Mouse (Mus musculus) CH12.LX (cell line): ENCODE data around the gene Olfr108.

Experiments used
- CHD1 ChIP-seq: IDR thresholded peaks from 2 replicates; pipeline ENCODE4 v1.6.1; 2012; ENCODE audit warnings: low read depth, low read length, improper control_type of control experiment, inconsistent platforms
- CTCF ChIP-seq, 2 experiments: IDR thresholded peaks in 1 of 2; conservative IDR thresholded peaks in 1 of 2; 2 replicates each; pipeline ENCODE4 v1.5.1; 2011 to 2012; ENCODE audit warnings: low read depth in 2 of 2, low read length in 2 of 2, improper control_type of control experiment in 1 of 2, inconsistent platforms in 1 of 2, mild to moderate bottlenecking in 1 of 2, moderate library complexity in 1 of 2
- E2F4 ChIP-seq: IDR thresholded peaks from 2 replicates; pipeline ENCODE4 v1.6.1; 2011; ENCODE audit warnings: low read depth, low read length, improper control_type of control experiment; ENCODE audit not compliant: insufficient replicate concordance
- ELF1 ChIP-seq: IDR thresholded peaks from 2 replicates; pipeline ENCODE4 v1.6.1; 2014; ENCODE audit warnings: low read depth, mild to moderate bottlenecking, inconsistent platforms, low read length, improper control_type of control experiment
- EP300 ChIP-seq: IDR thresholded peaks from 2 replicates; pipeline ENCODE4 v1.6.1; 2011; ENCODE audit warnings: low read length, improper control_type of control experiment
- ETS1 ChIP-seq: conservative IDR thresholded peaks from 2 replicates; pipeline ENCODE4 v1.6.1; 2012; ENCODE audit warnings: low read depth, mild to moderate bottlenecking, inconsistent platforms, low read length, improper control_type of control experiment, moderate library complexity
- MYC ChIP-seq: IDR thresholded peaks from 2 replicates; pipeline ENCODE4 v1.6.1; 2011; ENCODE audit warnings: low read depth, mild to moderate bottlenecking, improper control_type of control experiment, low read length
- NELFE ChIP-seq: IDR thresholded peaks from 2 replicates; pipeline ENCODE4 v1.6.1; 2011; ENCODE audit warnings: low read depth, low read length, improper control_type of control experiment
- POLR2A ChIP-seq: IDR thresholded peaks from 2 replicates; pipeline ENCODE4 v1.6.1; 2011; ENCODE audit warnings: low read depth, mild to moderate bottlenecking, improper control_type of control experiment, low read length
- UBTF ChIP-seq: IDR thresholded peaks from 2 replicates; pipeline ENCODE4 v1.6.1; 2012; ENCODE audit warnings: low read depth, mild to moderate bottlenecking, inconsistent platforms, low read length, improper control_type of control experiment, moderate library complexity
- USF2 ChIP-seq: conservative IDR thresholded peaks from 2 replicates; pipeline ENCODE4 v1.6.1; 2011; ENCODE audit warnings: low read depth, low read length, improper control_type of control experiment
- ZC3H11A ChIP-seq: IDR thresholded peaks from 2 replicates; pipeline ENCODE4 v1.6.1; 2012; ENCODE audit warnings: low read depth, mild to moderate bottlenecking, inconsistent platforms, low read length, improper control_type of control experiment
- ZNF384 ChIP-seq: IDR thresholded peaks from 2 replicates; pipeline ENCODE4 v1.6.1; 2012; ENCODE audit warnings: low read depth, low read length, improper control_type of control experiment, inconsistent platforms

DNA sequence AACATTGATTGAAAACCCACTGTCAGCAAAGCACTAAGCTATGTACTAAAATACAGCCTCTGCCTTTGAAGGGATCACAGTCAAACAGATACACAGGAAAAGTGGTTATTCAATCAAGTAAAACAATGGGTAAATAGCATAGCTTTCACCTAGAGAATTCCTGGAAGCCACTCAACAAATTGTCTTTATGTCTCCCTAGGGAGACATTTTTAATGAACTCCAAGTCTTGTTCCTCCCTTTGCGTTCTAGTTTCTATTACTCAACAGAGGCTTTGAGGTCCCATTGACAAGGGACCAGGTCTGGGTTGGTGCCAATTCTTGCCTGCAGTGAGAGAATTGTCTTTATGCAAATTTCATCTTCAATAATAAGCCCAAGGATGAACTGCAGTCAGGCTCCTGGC, at the start of gene Olfr108:
- no peak for TF ChIP-seq CTCF (conservative IDR thresholded peaks at IDR 0.05 in 1 of 2, IDR thresholded peaks at IDR 0.05 in 1 of 2; ENCODE audit: low read depth in 2 of 2, low read length in 2 of 2)
- TF ChIP-seq MYC, result no peak
- TF ChIP-seq ELF1, result no peak
- TF ChIP-seq UBTF, result no peak
- TF ChIP-seq POLR2A, result no peak
- TF ChIP-seq ZC3H11A, result no peak
- no peak for TF ChIP-seq E2F4
- no peak for TF ChIP-seq CHD1
- TF ChIP-seq NELFE, result no peak
- TF ChIP-seq ZNF384, result no peak
- no peak for TF ChIP-seq USF2
- no peak for TF ChIP-seq EP300
- no peak for TF ChIP-seq ETS1
